Mouse (Mus musculus) hindbrain, embryonic 13.5 days (tissue): ENCODE data around the gene Calm4. TPM values are rescaled to one million over a fixed set of nuclear protein-coding genes. Genes with fewer than 3 reads are reported as not detected.
"Not testable (repeated sequence)": the region's sequence is repeated elsewhere in the genome, so short reads cannot be mapped to it uniquely, and the experiment has no call there.

ENCODE experiments used
- ATAC-seq: fragments of 200-750 bp; cut with Nextera tagmentation; 2 replicates; pipeline ENCODE4 v1.8.0; 2017; ENCODE audit warnings: moderate TSS enrichment; ENCODE audit not compliant: low FRiP score
- H3K27ac ChIP-seq: fragments of 300-500 bp; sonication (generic); 2 replicates; pipeline ENCODE4 v1.5.1; 2015; ENCODE audit warnings: inconsistent platforms, mild to moderate bottlenecking, moderate library complexity
- H3K27me3 ChIP-seq: fragments of 300-500 bp; sonication (generic); 2 replicates; pipeline ENCODE4 v1.6.1; 2015; ENCODE audit warnings: mild to moderate bottlenecking, inconsistent platforms
- H3K36me3 ChIP-seq: fragments of 300-500 bp; sonication (generic); 2 replicates; pipeline ENCODE4 v1.6.1; 2015; ENCODE audit warnings: mild to moderate bottlenecking, inconsistent platforms
- H3K4me1 ChIP-seq: fragments of 300-500 bp; sonication (generic); replicated peaks from 2 replicates; pipeline ENCODE4 v1.6.1; 2015; ENCODE audit warnings: inconsistent platforms
- H3K4me2 ChIP-seq: fragments of 300-500 bp; sonication (generic); 2 replicates; pipeline ENCODE4 v1.6.1; 2015; ENCODE audit warnings: inconsistent platforms, mild to moderate bottlenecking, moderate library complexity
- H3K4me3 ChIP-seq: fragments of 300-500 bp; sonication (generic); 2 replicates; pipeline ENCODE4 v1.5.1; 2015; ENCODE audit warnings: mild to moderate bottlenecking, inconsistent platforms
- H3K9ac ChIP-seq: fragments of 300-500 bp; sonication (generic); 2 replicates; pipeline ENCODE4 v1.6.1; 2015; ENCODE audit warnings: mild to moderate bottlenecking, inconsistent platforms
- H3K9me3 ChIP-seq: fragments of 300-500 bp; sonication (generic); 2 replicates; pipeline ENCODE4 v1.6.1; 2016; ENCODE audit warnings: inconsistent platforms
- WGBS: fragments of 180-500 bp; shearing (Covaris S2); methylation state at CpG from one replicate; pipeline ENCODE4 v1.1.7; 2015; 5-methylcytosine and 5-hydroxymethylcytosine counted together
- polyA plus RNA-seq: library from polyadenylated mRNA; unstranded; fragments of >200 nt; fragmentation: Nextera tagmentation; extraction: Ambion mirVana; gene quantifications from 2 replicates; pipeline ENCODE4 v1.2.1, GENCODE M21; 2015

Gene Calm4
- not detected in 2 replicates for polyA plus RNA-seq

- not testable (repeated sequence) for H3K27me3 ChIP-seq, H3K9me3 ChIP-seq, H3K4me3 ChIP-seq, H3K36me3 ChIP-seq, H3K4me1 ChIP-seq, H3K27ac ChIP-seq, H3K9ac ChIP-seq, ATAC-seq, H3K4me2 ChIP-seq
Observed at GRCm38 (mm10) chr13:3837312-3837807, at the start of gene Calm4. Gene Calm4 (plus strand): TSS chr13:3837757.

- H3K36me3 ChIP-seq: no peaks in the 10 kb centered on the region
Observed at GRCm38 (mm10) chr13:3788588-3788987, 49.0 kb upstream of the Calm4 start.

GRCm38 (mm10) chr13:3789531-3789930, 48.0 kb upstream of the Calm4 start:
- no peak overlapping the region for H3K4me2 ChIP-seq
- no peaks in the 10 kb centered on the region for H3K36me3 ChIP-seq
- H3K4me1 ChIP-seq: no peaks in the 10 kb centered on the region
- no peaks in the 10 kb centered on the region for H3K27me3 ChIP-seq
- no peak for ATAC-seq
- WGBS: 87% methylated on average over 2 of the region's 2 CpGs
- no peak overlapping the region for H3K9ac ChIP-seq
- no peak overlapping the region for H3K4me3 ChIP-seq
- H3K27ac ChIP-seq: no peak overlapping the region
- no peaks in the 10 kb centered on the region for H3K9me3 ChIP-seq

More at GRCm38 (mm10) chr13:3788588-3788987, 49.0 kb upstream of the Calm4 start:
- Histone ChIP-seq H3K9ac (no peak overlapping the region), H3K27me3 (no peaks in the 10 kb centered on the region), H3K27ac (no peak overlapping the region), H3K9me3 (no peaks in the 10 kb centered on the region), H3K4me1 (no peaks in the 10 kb centered on the region), H3K4me3 (no peak overlapping the region), H3K4me2 (no peak overlapping the region)
- ATAC-seq: no peak
- WGBS: 98% methylated on average over 2 of the region's 2 CpGs

- no peaks in the 10 kb centered on the region for H3K27me3 ChIP-seq
Observed at GRCm38 (mm10) chr13:3796649-3797048, 40.9 kb upstream of the Calm4 start.

GRCm38 (mm10) chr13:3798751-3799150, 38.8 kb upstream of the Calm4 start:
- H3K9ac ChIP-seq: no peak overlapping the region
- ATAC-seq: no peak
- no peaks in the 10 kb centered on the region for H3K27me3 ChIP-seq
- no peak overlapping the region for H3K27ac ChIP-seq
- H3K4me2 ChIP-seq: no peak overlapping the region
- H3K9me3 ChIP-seq: no peaks in the 10 kb centered on the region
- no peaks in the 10 kb centered on the region for H3K4me1 ChIP-seq
- H3K4me3 ChIP-seq: no peak overlapping the region
- no peaks in the 10 kb centered on the region for H3K36me3 ChIP-seq

More at GRCm38 (mm10) chr13:3796649-3797048, 40.9 kb upstream of the Calm4 start:
- Histone ChIP-seq H3K36me3 (no peaks in the 10 kb centered on the region), H3K9me3 (no peaks in the 10 kb centered on the region), H3K9ac (no peak overlapping the region), H3K4me3 (no peak overlapping the region), H3K27ac (no peak overlapping the region), H3K4me1 (no peaks in the 10 kb centered on the region), H3K4me2 (no peak overlapping the region)
- ATAC-seq: no peak
- WGBS: 91% methylated on average over 4 of the region's 4 CpGs

GRCm38 (mm10) chr13:3799386-3799785, 38.2 kb upstream of the Calm4 start:
- no peak overlapping the region for H3K27ac ChIP-seq
- no peak overlapping the region for H3K4me3 ChIP-seq
- H3K9ac ChIP-seq: no peak overlapping the region
- H3K9me3 ChIP-seq: no peaks in the 10 kb centered on the region
- H3K4me2 ChIP-seq: no peak overlapping the region
- WGBS: 77% methylated on average over 3 of the region's 3 CpGs
- no peaks in the 10 kb centered on the region for H3K27me3 ChIP-seq
- no peak for ATAC-seq
- H3K36me3 ChIP-seq: no peaks in the 10 kb centered on the region
- H3K4me1 ChIP-seq: no peaks in the 10 kb centered on the region

- Histone ChIP-seq H3K27ac (no peak within 1 kb of the TSS), H3K36me3 (no peaks in the 10 kb centered on the region), H3K9ac (no peak within 1 kb of the TSS), H3K4me2 (no peak within 1 kb of the TSS), H3K4me3 (no peak within 1 kb of the TSS), H3K4me1 (no peaks in the 10 kb centered on the region), H3K9me3 (no peaks in the 10 kb centered on the region), H3K27me3 (no peaks in the 10 kb centered on the region)
- no peak for ATAC-seq
- WGBS: 93% methylated on average over 13 of the region's 13 CpGs
Observed at GRCm38 (mm10) chr13:3804186-3804585, 33.4 kb upstream of the Calm4 start, which contains the start of gene Calml3. Gene Calml3 (minus strand): TSS chr13:3804316.

- H3K4me3 ChIP-seq: no peak overlapping the region
- H3K4me2 ChIP-seq: no peak overlapping the region
- no peak for ATAC-seq
- H3K4me1 ChIP-seq: no peaks in the 10 kb centered on the region
- no peaks in the 10 kb centered on the region for H3K36me3 ChIP-seq
- no peaks in the 10 kb centered on the region for H3K9me3 ChIP-seq
- H3K27ac ChIP-seq: no peak overlapping the region
- no peak overlapping the region for H3K9ac ChIP-seq
- 67% methylated on average over 2 of the region's 2 CpGs for WGBS
- H3K27me3 ChIP-seq: no peaks in the 10 kb centered on the region
Observed at GRCm38 (mm10) chr13:3805132-3805531, 32.4 kb upstream of the Calm4 start.

- Histone ChIP-seq H3K36me3 (no peaks in the 10 kb centered on the region), H3K9ac (no peak overlapping the region), H3K27me3 (no peaks in the 10 kb centered on the region), H3K4me1 (no peaks in the 10 kb centered on the region), H3K4me2 (no peak overlapping the region), H3K9me3 (no peaks in the 10 kb centered on the region), H3K27ac (no peak overlapping the region), H3K4me3 (no peak overlapping the region)
- 85% methylated on average over 5 of the region's 5 CpGs for WGBS
- ATAC-seq: no peak
Observed at GRCm38 (mm10) chr13:3805638-3806037, 31.9 kb upstream of the Calm4 start.

- H3K9ac ChIP-seq: no peak overlapping the region
- H3K4me1 ChIP-seq: no peaks in the 10 kb centered on the region
- 82% methylated on average over 7 of the region's 7 CpGs for WGBS
- no peak overlapping the region for H3K4me3 ChIP-seq
- no peaks in the 10 kb centered on the region for H3K9me3 ChIP-seq
- ATAC-seq: no peak
- no peak overlapping the region for H3K4me2 ChIP-seq
- no peak overlapping the region for H3K27ac ChIP-seq
- no peaks in the 10 kb centered on the region for H3K27me3 ChIP-seq
- no peaks in the 10 kb centered on the region for H3K36me3 ChIP-seq
Observed at GRCm38 (mm10) chr13:3807131-3807827, 30.3 kb upstream of the Calm4 start.

GRCm38 (mm10) chr13:3818012-3818739, 19.4 kb upstream of the Calm4 start:
- Histone ChIP-seq H3K27me3 (no peaks in the 10 kb centered on the region), H3K9ac (no peak overlapping the region), H3K36me3 (no peaks in the 10 kb centered on the region), H3K4me2 (no peak overlapping the region), H3K9me3 (no peaks in the 10 kb centered on the region), H3K27ac (no peak overlapping the region), H3K4me3 (no peak overlapping the region), H3K4me1 (no peaks in the 10 kb centered on the region)
- 82% methylated on average over 5 of the region's 5 CpGs for WGBS
- no peak for ATAC-seq

GRCm38 (mm10) chr13:3818740-3819076, 18.8 kb upstream of the Calm4 start:
- Histone ChIP-seq H3K4me2 (no peak overlapping the region), H3K27me3 (no peaks in the 10 kb centered on the region), H3K4me1 (no peaks in the 10 kb centered on the region), H3K4me3 (no peak overlapping the region), H3K9me3 (no peaks in the 10 kb centered on the region), H3K27ac (no peak overlapping the region), H3K9ac (no peak overlapping the region), H3K36me3 (no peaks in the 10 kb centered on the region)
- 91% methylated on average over 2 of the region's 2 CpGs for WGBS
- ATAC-seq: no peak

GRCm38 (mm10) chr13:3822105-3822504, 15.5 kb upstream of the Calm4 start:
- no peaks in the 10 kb centered on the region for H3K4me1 ChIP-seq
- H3K9me3 ChIP-seq: no peaks in the 10 kb centered on the region
- no peak overlapping the region for H3K27ac ChIP-seq
- ATAC-seq: no peak
- no peak overlapping the region for H3K4me2 ChIP-seq
- no peaks in the 10 kb centered on the region for H3K36me3 ChIP-seq
- WGBS: 57% methylated on average over 4 of the region's 4 CpGs
- no peak overlapping the region for H3K9ac ChIP-seq
- no peaks in the 10 kb centered on the region for H3K27me3 ChIP-seq
- H3K4me3 ChIP-seq: no peak overlapping the region
